Mouse (Mus musculus) gastrocnemius, postnatal 10 days (tissue): ENCODE results near the gene Nap1l5. TPM values are rescaled to one million over a fixed set of nuclear protein-coding genes. Genes with fewer than 3 reads are reported as not detected.
"Not testable (repeated sequence)": the region's sequence is repeated elsewhere in the genome, so short reads cannot be mapped to it uniquely, and the experiment has no call there.

Source experiments
- DNase-seq: peaks from one replicate; pipeline ENCODE4 v3.0.0; 2021; ENCODE audit warnings: mixed read lengths
- total RNA-seq, 2 experiments: library from RNA; stranded (reverse); gene quantifications; 2 replicates each; pipeline ENCODE4 v1.2.3; 2021

Nap1l5 gene
- total RNA-seq, 2 experiments from 2014 or later: 0.33 to 0.54 TPM

- DNase-seq: no peak
Observed at GRCm38 (mm10) chr6:58904551-58904950, 2.3 kb downstream of the Nap1l5 start.

GRCm38 (mm10) chr6:58903171-58903570, 3.7 kb downstream of the Nap1l5 start:
- DNase-seq: no peak

GRCm38 (mm10) chr6:58900536-58900935, 6.3 kb downstream of the Nap1l5 start:
- no peak for DNase-seq

GRCm38 (mm10) chr6:58899076-58899475, 7.8 kb downstream of the Nap1l5 start:
- no peak for DNase-seq

GRCm38 (mm10) chr6:58896648-58897047, 10.2 kb downstream of the Nap1l5 start:
- no peak for DNase-seq

- DNase-seq: no peak
Observed at GRCm38 (mm10) chr6:58894994-58895393, 11.9 kb downstream of the Nap1l5 start.

- DNase-seq: no peak
Observed at GRCm38 (mm10) chr6:58893307-58893706, 13.6 kb downstream of the Nap1l5 start.

GRCm38 (mm10) chr6:58889917-58890316, 17.0 kb downstream of the Nap1l5 start:
- DNase-seq: no peak

GRCm38 (mm10) chr6:58882271-58882670, 24.6 kb downstream of the Nap1l5 start:
- DNase-seq: no peak

- DNase-seq: no peak
Observed at GRCm38 (mm10) chr6:58881363-58881762, 25.5 kb downstream of the Nap1l5 start.

GRCm38 (mm10) chr6:58880861-58881260, 26.0 kb downstream of the Nap1l5 start:
- no peak for DNase-seq

- no peak for DNase-seq
Observed at GRCm38 (mm10) chr6:58879987-58880386, 26.9 kb downstream of the Nap1l5 start.

- DNase-seq: no peak
Observed at GRCm38 (mm10) chr6:58879572-58879971, 27.3 kb downstream of the Nap1l5 start.

GRCm38 (mm10) chr6:58867858-58868257, 39.0 kb downstream of the Nap1l5 start:
- not testable (repeated sequence) for DNase-seq

GRCm38 (mm10) chr6:58863631-58864235, 43.1 kb downstream of the Nap1l5 start:
- DNase-seq: no peak

- peak; percentile 10 for DNase-seq
Observed at GRCm38 (mm10) chr6:58862446-58862993, 44.4 kb downstream of the Nap1l5 start.

GRCm38 (mm10) chr6:58859517-58859916, 47.4 kb downstream of the Nap1l5 start:
- no peak for DNase-seq

GRCm38 (mm10) chr6:58856494-58856893, 50.4 kb downstream of the Nap1l5 start:
- DNase-seq: no peak

- no peak for DNase-seq
Observed at GRCm38 (mm10) chr6:58855676-58856367, 51.1 kb downstream of the Nap1l5 start.
